Mouse (Mus musculus): ENCODE data around the gene Hist2h3b. TPM values are rescaled to one million over a fixed set of nuclear protein-coding genes. Genes with fewer than 3 reads are reported as not detected.

Hist2h3b gene
- 10.9 and 17.3 TPM in 2 replicates for polyA plus RNA-seq (2015; fragmentation: Nextera tagmentation; extraction: Ambion mirVana)

DNA sequence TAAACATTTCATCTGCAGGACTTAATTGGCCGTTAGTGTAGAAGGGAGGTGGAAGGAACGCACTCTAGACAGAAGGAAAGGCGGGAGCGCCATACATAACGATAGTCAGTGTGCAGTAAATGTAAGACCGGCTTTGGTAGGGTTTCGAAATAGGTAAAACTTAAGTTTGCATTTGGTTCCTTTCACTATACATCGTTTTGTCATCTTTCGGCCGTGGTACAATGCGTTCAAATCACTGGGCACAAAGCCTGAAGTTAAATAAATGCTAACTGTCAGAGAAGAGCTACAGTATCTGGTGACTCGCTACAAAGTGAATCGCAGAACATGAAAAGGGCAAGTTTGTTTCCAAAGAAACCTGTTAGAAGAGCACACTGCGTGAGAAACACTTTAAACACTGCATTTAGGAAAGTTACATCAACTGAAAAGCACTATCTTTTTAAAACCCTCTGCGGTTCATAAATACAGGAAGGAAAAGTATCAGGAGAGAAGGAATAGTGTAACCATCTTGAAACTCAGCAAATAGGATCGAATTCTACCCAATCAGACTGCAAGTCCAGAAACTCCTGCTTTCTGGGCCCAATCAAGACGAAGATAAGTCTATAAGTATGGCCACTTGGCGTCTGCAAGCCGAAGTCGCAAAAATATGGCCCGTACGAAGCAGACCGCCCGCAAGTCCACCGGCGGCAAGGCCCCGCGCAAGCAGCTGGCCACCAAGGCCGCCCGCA lies at the start of gene Hist2h3b:
TSS of gene Hist2h3b (plus strand) at position 604 of the 725 bp plus-strand sequence.

DNA sequence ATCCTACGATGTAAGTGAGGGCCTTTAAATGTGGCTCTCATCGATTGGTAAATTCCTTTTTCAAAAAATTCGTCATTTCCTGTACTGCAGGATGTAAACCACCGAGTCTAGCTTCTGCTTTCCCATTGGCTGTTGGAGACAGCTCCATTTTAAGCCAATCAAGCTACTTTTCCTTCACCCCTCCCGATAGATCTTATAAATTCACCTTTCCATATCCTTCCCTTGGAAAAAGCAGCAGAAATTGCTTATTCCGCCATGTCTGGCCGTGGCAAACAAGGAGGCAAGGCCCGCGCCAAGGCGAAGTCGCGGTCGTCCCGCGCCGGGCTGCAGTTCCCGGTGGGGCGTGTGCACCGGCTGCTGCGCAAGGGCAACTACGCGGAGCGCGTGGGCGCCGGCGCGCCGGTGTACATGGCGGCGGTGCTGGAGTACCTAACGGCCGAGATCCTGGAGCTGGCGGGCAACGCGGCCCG lies 48.8 kb upstream of the Hist2h3b start, which contains the start of the genes Bola1 and Hist2h2ab:
TSS of gene Bola1 (minus strand) at position 49 of the 470 bp plus-strand sequence.
TSS of gene Hist2h2ab (plus strand) at position 205 of the 470 bp plus-strand sequence.

DNA sequence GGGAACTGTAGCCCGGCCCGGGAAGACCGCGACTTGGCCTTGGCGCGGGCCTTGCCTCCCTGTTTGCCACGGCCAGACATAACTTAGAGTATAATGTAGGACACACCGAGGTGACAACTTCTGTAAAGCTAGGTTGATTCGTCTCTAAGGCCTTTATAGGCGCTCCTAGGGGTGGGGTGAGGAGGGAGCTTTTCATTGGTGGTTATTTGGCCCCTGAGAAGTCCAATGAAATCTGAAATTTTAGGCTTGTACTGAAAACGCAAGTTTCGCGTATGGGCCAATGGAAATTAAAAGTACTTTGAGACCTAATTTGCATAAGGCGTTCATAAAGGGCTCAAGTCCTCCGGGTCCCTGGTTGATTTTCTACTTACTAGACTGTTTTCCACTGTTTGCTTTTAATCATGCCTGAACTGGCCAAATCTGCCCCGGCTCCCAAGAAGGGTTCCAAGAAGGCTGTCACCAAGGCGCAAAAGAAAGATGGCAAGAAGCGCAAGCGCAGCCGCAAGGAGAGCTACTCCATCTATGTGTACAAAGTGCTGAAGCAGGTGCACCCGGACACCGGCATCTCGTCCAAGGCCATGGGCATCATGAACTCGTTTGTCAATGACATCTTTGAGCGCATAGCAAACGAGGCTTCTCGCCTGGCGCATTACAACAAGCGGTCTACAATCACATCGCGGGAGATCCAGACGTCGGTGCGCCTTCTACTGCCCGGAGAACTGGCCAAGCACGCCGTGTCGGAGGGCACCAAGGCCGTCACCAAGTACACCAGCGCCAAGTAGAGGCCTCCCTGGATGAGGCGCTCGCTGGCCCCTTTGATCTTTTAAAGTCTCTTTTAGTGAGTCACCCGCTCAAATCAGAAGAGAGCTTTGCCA lies 47.5 kb upstream of the Hist2h3b start, which contains the start of the genes Hist2h2ac and Hist2h2be:
TSS of gene Hist2h2ac (minus strand) at position 116 of the 875 bp plus-strand sequence.
TSS of gene Hist2h2be (plus strand) at position 355 of the 875 bp plus-strand sequence.

DNA sequence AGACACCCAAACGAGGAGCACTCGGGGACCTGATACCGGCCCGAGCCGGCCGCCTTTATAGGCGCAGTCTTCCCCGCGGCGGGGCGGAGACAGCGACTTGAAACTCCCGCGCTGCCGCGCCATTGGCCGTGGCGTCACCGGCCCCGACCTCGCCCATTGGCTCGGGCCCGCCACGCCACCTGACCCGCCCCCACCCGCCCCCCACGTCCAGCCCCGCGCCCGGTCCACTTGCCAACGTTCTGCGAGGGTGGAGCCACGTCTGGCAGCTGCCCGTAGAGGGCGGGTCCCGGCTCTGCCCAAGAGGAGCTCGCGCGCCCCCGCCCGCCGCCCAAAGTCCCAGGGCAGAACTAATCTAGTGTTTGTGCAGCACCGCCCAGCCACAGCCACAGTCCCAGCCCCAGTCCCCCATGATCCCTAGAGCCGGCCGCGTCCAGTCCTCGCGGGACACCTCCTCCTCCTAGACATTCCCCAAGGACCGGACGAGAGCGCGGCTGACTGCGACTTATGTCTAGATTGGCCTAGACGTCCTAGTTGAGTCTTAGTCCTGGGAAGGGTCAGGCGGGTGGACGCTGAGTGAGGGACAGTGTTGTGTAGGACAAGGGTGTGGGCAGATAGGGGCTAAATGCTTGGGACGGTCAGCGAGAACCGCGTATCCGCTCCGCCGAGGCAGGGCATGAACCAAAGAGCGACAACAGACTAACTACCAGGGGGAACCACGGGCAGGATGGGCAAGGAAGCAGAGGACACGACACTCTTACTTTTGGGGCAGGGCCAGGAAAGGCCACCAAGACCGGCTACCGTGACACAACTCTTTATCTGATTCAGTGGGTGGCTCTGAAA lies 29.3 kb upstream of the Hist2h3b start, which contains the start of gene Hist2h3c2:
TSS of gene Hist2h3c2 (minus strand) at position 174 of the 840 bp plus-strand sequence.

DNA sequence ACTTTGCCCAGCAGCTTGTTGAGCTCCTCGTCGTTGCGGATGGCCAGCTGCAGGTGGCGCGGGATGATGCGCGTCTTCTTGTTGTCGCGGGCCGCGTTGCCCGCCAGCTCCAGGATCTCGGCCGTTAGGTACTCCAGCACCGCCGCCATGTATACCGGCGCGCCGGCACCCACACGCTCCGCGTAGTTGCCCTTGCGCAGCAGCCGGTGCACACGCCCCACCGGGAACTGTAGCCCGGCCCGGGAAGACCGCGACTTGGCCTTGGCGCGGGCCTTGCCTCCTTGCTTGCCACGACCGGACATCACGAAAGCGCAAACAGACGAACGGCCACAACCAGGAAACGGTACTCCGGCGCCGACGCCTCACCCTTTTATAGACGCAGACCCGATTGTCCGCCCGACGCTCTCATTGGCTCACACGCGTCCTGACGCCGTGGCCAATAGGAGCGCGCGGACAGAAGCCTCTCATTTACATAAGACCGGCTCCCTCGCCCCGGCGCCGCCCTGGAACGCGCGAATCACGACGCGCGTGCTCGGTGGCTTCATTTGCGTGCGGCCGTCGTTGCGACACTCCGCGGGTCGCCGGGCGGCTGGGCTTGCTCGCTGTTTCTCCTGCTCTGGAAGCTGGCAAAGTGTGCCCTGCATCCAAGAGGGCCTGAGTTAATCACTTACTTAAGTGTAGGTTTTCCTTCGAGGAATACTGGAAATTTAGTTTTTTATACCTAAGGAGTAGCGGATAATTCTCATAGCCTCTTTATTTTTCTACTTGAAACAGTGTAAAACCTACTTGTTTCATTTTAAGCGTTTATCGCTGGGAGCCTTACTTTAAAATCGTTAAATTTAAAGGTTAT lies 28.3 kb upstream of the Hist2h3b start, which contains the start of gene Hist2h2aa2:
TSS of gene Hist2h2aa2 (minus strand) at position 328 of the 850 bp plus-strand sequence.

DNA sequence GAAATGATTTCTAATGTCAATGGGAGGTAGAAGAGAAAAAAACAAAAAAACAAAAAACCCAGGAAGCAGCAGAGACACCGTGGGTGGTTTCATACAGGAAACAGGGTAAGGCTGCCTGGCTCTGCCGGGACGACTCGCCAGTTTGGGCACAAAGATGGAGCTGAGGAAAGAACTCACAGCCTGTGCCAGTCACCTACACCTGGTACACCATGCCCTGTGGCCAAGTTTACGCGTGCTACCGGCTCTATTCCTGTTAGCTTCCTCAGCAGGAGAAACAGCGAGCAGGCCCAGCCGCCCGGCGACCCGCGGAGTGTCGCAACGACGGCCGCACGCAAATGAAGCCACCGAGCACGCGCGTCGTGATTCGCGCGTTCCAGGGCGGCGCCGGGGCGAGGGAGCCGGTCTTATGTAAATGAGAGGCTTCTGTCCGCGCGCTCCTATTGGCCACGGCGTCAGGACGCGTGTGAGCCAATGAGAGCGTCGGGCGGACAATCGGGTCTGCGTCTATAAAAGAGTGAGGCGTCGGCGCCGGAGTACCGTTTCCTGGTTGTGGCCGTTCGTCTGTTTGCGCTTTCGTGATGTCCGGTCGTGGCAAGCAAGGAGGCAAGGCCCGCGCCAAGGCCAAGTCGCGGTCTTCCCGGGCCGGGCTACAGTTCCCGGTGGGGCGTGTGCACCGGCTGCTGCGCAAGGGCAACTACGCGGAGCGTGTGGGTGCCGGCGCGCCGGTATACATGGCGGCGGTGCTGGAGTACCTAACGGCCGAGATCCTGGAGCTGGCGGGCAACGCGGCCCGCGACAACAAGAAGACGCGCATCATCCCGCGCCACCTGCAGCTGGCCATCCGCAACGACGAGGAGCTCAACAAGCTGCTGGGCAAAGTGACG lies 23.2 kb upstream of the Hist2h3b start, which contains the start of gene Hist2h2aa1:
TSS of gene Hist2h2aa1 (plus strand) at position 495 of the 884 bp plus-strand sequence.

DNA sequence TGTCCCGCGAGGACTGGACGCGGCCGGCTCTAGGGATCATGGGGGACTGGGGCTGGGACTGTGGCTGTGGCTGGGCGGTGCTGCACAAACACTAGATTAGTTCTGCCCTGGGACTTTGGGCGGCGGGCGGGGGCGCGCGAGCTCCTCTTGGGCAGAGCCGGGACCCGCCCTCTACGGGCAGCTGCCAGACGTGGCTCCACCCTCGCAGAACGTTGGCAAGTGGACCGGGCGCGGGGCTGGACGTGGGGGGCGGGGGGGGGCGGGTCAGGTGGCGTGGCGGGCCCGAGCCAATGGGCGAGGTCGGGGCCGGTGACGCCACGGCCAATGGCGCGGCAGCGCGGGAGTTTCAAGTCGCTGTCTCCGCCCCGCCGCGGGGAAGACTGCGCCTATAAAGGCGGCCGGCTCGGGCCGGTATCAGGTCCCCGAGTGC lies 22.0 kb upstream of the Hist2h3b start, which contains the start of gene Hist2h3c1:
TSS of gene Hist2h3c1 (plus strand) at position 259 of the 430 bp plus-strand sequence.

DNA sequence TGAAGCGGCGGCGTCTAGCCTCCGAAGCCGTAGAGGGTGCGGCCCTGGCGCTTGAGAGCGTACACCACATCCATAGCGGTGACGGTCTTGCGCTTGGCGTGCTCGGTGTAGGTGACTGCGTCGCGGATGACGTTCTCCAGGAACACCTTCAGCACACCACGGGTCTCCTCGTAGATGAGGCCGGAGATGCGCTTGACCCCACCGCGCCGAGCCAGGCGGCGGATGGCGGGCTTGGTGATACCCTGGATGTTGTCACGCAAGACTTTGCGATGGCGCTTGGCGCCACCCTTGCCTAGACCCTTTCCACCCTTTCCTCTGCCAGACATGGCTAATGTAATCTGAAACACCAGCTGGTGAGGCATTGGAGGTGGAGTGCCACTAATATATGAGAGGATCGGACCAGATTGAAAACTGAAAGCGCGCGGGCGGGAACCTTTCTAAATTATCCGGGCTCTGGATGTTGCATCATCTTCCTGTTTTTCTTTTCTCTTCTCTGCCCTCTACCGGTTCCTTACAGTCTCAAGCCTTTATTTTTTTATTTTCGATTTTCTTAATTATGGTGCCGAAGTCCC lies 5.4 kb upstream of the Hist2h3b start, which contains the start of gene Hist2h4:
TSS of gene Hist2h4 (minus strand) at position 333 of the 572 bp plus-strand sequence.

DNA sequence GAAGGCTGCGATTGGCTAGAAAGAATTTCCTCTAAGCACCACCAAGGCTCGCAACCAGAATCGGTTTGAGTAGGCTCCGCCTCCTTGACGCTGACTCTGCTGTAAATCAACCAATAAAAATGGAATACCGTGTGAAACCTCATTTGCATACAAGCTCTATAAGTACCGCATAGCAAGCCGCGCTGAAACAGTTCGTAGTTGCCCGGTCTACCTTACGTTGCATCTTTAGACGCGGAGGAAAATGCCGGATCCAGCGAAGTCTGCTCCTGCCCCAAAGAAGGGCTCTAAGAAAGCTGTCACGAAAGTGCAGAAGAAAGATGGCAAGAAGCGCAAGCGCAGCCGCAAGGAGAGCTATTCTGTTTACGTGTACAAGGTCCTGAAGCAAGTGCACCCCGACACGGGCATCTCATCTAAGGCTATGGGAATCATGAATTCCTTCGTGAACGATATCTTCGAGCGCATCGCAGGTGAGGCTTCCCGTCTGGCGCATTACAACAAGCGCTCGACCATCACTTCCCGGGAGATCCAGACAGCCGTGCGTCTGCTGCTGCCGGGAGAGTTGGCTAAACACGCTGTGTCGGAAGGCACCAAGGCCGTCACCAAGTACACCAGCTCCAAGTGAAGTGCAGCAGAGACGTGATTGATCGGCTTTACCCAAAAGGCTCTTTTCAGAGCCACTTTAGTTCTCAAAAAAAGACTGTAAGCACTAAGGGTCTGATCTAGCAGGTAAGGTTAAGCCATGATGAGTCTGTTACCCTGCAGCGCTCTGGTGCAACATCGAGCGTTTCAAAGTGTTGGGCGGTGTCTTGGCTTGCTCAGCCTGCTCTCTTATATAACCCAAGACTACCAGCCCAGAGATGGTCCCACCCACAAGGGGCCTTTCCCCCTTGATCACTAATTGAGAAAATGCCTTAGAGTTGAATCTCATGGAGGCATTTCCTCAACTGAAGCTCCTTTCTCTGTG lies 1.3 kb downstream of the Hist2h3b start, which contains the start of gene Hist2h2bb:
TSS of gene Hist2h2bb (plus strand) at position 242 of the 964 bp plus-strand sequence.

DNA sequence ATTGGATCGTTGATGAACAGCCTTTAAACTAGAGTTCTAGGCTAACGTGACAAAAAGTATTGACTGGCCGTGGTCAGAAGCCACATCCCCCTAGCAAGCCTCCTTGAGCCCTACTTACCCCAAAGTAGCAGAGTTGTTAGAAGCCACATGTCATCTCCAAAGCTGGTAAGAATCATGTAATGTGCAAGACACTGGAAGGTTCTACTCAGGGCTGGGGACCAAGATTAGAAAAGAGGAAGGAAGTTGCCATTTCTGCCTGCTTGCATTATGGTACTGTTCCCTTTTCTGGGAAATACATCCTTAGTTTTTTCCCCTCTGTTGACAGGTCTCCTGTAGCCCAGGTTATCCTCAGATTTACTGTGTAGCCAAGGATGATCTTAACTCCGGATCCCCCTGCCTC lies 25.3 kb downstream of the Hist2h3b start, which contains the start of gene Fcgr1:
TSS of gene Fcgr1 (minus strand) at position 183 of the 400 bp plus-strand sequence.

Small RNA genes within 50 kb of the gene (microRNA-seq; reads per million reads assigned to microRNA genes)
- gene Gm44492 (0 to 0.10 reads per million in 2 experiments), gene Gm47311 (0 reads per million in 2 experiments), gene Gm47313 (0 reads per million in 2 experiments)

Other genes with a start within 250 kb of the Hist2h3b start
- 26.6 and 29.7 TPM in 2 replicates for gene Vps45, start 210.2 kb upstream of the Hist2h3b start, polyA plus RNA-seq (2015; fragmentation: Nextera tagmentation; extraction: Ambion mirVana)
- gene Otud7b, start 164.1 kb upstream of the Hist2h3b start, polyA plus RNA-seq (2015; fragmentation: Nextera tagmentation; extraction: Ambion mirVana) = 20.5 and 21.8 TPM in 2 replicates
- gene Mtmr11, start 106.7 kb upstream of the Hist2h3b start, polyA plus RNA-seq (2015; fragmentation: Nextera tagmentation; extraction: Ambion mirVana) = 8.6 and 10.7 TPM in 2 replicates
- 39.7 and 47.5 TPM in 2 replicates for gene Sf3b4, start 96.3 kb upstream of the Hist2h3b start, polyA plus RNA-seq (2015; fragmentation: Nextera tagmentation; extraction: Ambion mirVana)
- gene Sv2a, start 87.5 kb upstream of the Hist2h3b start, polyA plus RNA-seq (2015; fragmentation: Nextera tagmentation; extraction: Ambion mirVana) = 0.71 and 0.97 TPM in 2 replicates
- gene Bola1, start 48.9 kb upstream of the Hist2h3b start, polyA plus RNA-seq (2015; fragmentation: Nextera tagmentation; extraction: Ambion mirVana) = 47.6 and 49.2 TPM in 2 replicates
- 0.63 TPM in 1 of 2 replicates, not detected in the other for gene Hist2h2ab, start 48.8 kb upstream of the Hist2h3b start, polyA plus RNA-seq (2015; fragmentation: Nextera tagmentation; extraction: Ambion mirVana)
- gene Hist2h2ac, start 47.8 kb upstream of the Hist2h3b start, polyA plus RNA-seq (2015; fragmentation: Nextera tagmentation; extraction: Ambion mirVana) = 2.5 and 2.6 TPM in 2 replicates
- gene Hist2h2be, start 47.5 kb upstream of the Hist2h3b start, polyA plus RNA-seq (2015; fragmentation: Nextera tagmentation; extraction: Ambion mirVana) = 1.4 and 1.6 TPM in 2 replicates
- 4.7 and 4.9 TPM in 2 replicates for gene Hist2h3c2, start 29.5 kb upstream of the Hist2h3b start, polyA plus RNA-seq (2015; fragmentation: Nextera tagmentation; extraction: Ambion mirVana)
- 149 and 171 TPM in 2 replicates for gene Hist2h2aa2, start 28.4 kb upstream of the Hist2h3b start, polyA plus RNA-seq (2015; fragmentation: Nextera tagmentation; extraction: Ambion mirVana)
- 42.9 and 46.5 TPM in 2 replicates for gene Hist2h2aa1, start 23.2 kb upstream of the Hist2h3b start, polyA plus RNA-seq (2015; fragmentation: Nextera tagmentation; extraction: Ambion mirVana)
- 0.76 TPM in 1 of 2 replicates, not detected in the other for gene Hist2h3c1, start 22.0 kb upstream of the Hist2h3b start, polyA plus RNA-seq (2015; fragmentation: Nextera tagmentation; extraction: Ambion mirVana)
- 2.2 and 6.7 TPM in 2 replicates for gene Hist2h4, start 5.3 kb upstream of the Hist2h3b start, polyA plus RNA-seq (2015; fragmentation: Nextera tagmentation; extraction: Ambion mirVana)
- 3.3 and 4.0 TPM in 2 replicates for gene Hist2h2bb, start 1.1 kb downstream of the Hist2h3b start, polyA plus RNA-seq (2015; fragmentation: Nextera tagmentation; extraction: Ambion mirVana)
- 3.3 and 4.7 TPM in 2 replicates for gene Fcgr1, start 25.3 kb downstream of the Hist2h3b start, polyA plus RNA-seq (2015; fragmentation: Nextera tagmentation; extraction: Ambion mirVana)
- gene BC107364, start 183.7 kb downstream of the Hist2h3b start, polyA plus RNA-seq (2015; fragmentation: Nextera tagmentation; extraction: Ambion mirVana) = 0.14 and 0.28 TPM in 2 replicates